Mouse (Mus musculus) small intestine, adult 2 months (tissue): ENCODE data around the gene Sh3bgrl.
"Not testable (repeated sequence)": the region's sequence is repeated elsewhere in the genome, so short reads cannot be mapped to it uniquely, and the experiment has no call there.

Source experiments
- CTCF ChIP-seq: fragments of 200-500 bp; IDR thresholded peaks from 2 replicates; pipeline ENCODE4 v1.5.1; 2012; ENCODE audit warnings: low read depth, mild to moderate bottlenecking, control low read depth, inconsistent platforms, low read length, moderate library complexity, mixed read lengths; ENCODE audit not compliant: insufficient replicate concordance, insufficient read length; ENCODE audit errors: extremely low read depth
- POLR2A ChIP-seq: fragments of 200-500 bp; IDR thresholded peaks from 2 replicates; pipeline ENCODE4 v1.6.1; 2012; ENCODE audit warnings: low read depth, mild to moderate bottlenecking, control low read depth, inconsistent platforms, low read length, moderate library complexity

GRCm38 (mm10) chrX:109079354-109079753 lies 15.8 kb upstream of the Sh3bgrl start:
- TF ChIP-seq CTCF, POLR2A: not testable (repeated sequence)
